Mouse (Mus musculus): ENCODE measurements around the gene Capn2. TPM values are rescaled to one million over a fixed set of nuclear protein-coding genes. Genes with fewer than 3 reads are reported as not detected.
A peak's percentile ranks its signal among the peaks of the same experiment; 100 is the strongest.

Gene Capn2
- total and polyA plus RNA-seq, 2 experiments from 2014 or later: 67.5 to 76.3 TPM

DNA sequence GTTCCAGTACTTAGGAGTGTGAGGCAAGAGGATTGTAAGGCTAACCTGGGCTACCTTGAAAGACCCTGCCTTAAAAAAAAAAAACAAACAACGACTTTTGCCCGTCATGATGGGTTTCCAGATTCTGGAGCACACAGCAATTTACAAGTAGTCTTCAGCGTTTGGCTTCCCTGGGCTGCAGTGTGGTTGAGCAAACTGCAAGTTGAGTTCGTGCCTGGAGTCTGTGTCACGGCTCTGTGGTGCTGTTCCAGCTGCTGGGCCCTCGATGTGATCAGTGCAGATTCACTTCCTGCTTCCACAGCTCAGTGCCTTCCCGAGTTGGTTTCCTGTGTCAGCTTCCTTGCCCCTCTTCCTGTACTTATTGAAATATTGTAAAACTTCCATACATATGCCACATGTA, 56.1 kb downstream of the Capn2 start:
- H3K9me3 ChIP-seq (ENCODE audit: low read length): no peaks in the 10 kb centered on the region
- ATAC-seq (no peak), DNase-seq (no peak)
- peaks cover 19% of the 10 kb centered on the region for H3K36me3 ChIP-seq (ENCODE audit: insufficient read depth)
- H3K4me3 ChIP-seq (ENCODE audit: low read depth, low read length): no peak overlapping the region
- no peak overlapping the region for H3K4me2 ChIP-seq (ENCODE audit: low read depth)
- TF ChIP-seq CTCF (IDR thresholded peaks at IDR 0.05; ENCODE audit: low read depth): no peak
- H3K27ac ChIP-seq (ENCODE audit: low read depth, low read length): 0 out of 2 replicates have a peak overlapping the region, but pooled peaks have one; percentile 5
- H3K4me1 ChIP-seq (ENCODE audit: insufficient read depth): no peaks in the 10 kb centered on the region
- H3K27me3 ChIP-seq (ENCODE audit: insufficient read depth, low read length): no peaks in the 10 kb centered on the region
- H3K9ac ChIP-seq: no peak overlapping the region
- WGBS: 69% methylated on average over 7 of the region's 7 CpGs

DNA sequence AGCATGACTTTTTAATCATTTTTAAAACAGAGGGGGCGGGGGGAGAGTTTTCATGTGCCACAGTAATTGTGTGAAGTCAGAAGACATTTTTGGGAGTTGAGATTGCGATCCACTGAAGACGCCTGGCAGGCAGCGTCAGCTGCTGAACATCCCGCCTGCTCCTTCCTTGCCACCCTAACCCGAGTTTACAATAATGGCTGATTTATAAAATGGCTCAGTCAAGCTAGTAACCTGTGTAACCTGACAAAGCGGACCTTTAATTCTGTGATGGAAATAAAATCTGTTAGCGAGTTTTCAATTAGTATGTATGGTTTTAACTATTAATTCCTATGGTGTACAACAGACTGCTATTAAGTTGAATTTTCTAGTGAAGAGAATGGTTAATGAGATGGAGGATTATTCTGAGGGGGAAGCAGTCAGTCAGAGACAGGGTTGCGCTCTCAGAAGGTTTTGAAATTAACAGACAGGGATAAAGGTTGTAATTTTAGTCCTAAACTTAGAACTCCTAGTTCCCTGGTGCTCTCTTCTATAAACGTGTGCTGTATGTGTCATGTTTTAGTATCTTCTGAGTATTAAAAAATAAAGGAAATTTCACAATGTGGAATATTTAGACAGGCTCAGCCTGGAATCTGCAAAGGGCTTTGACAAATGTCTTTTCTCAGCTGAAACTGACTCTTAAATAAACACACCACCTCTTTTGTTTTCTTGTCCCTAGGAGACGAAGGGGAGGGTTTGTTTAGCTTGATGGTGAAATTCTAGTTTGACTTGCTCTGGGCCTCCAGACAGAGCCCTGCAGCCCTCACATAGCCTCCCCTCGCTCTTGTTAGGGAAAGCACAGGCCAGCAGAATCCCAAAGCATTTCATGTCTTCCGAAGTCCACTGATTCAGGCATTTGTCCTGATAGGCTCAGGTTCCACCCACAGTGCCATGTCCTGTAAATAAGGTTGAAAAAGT, 56.8 kb downstream of the Capn2 start:
- Histone ChIP-seq H3K4me3 (ENCODE audit: low read depth, low read length) (no peak overlapping the region), H3K4me1 (ENCODE audit: insufficient read depth) (no peaks in the 10 kb centered on the region), H3K9me3 (ENCODE audit: low read length) (no peaks in the 10 kb centered on the region), H3K4me2 (ENCODE audit: low read depth) (no peak overlapping the region), H3K36me3 (ENCODE audit: insufficient read depth) (peaks cover 24% of the 10 kb centered on the region), H3K9ac (no peak overlapping the region), H3K27ac (ENCODE audit: low read depth, low read length) (0 out of 2 replicates have a peak overlapping the region, but pooled peaks have one; percentile 5), H3K27me3 (ENCODE audit: insufficient read depth, low read length) (no peaks in the 10 kb centered on the region)
- DNase-seq: no peak
- peak; percentile 24; the same call in 1 of the 2 replicates for ATAC-seq
- TF ChIP-seq CTCF (IDR thresholded peaks at IDR 0.05; ENCODE audit: low read depth): no peak
- 65% methylated on average over 13 of the region's 13 CpGs for WGBS

DNA sequence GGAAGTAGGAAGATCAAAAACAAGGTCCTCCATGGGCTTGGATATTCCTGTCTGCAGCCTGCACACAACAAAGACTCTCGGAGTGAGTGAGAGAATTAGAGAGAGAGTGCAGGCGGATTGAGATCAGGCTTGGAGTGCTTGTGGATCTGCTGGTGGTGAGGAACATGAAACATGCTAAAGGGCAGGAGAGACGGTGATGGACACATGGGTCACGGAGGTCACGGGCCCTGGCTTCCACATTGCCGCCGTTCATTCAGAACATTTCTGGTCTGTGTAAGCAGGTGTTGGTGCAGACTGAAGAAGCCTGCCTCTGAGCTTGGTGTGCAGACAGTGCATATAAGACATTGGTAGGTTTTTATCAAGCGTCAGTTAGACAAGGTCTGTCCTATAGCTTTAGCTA, 58.0 kb downstream of the Capn2 start:
- H3K4me1 ChIP-seq (ENCODE audit: insufficient read depth): no peaks in the 10 kb centered on the region
- H3K4me2 ChIP-seq (ENCODE audit: low read depth): no peak overlapping the region
- no peak overlapping the region for H3K4me3 ChIP-seq (ENCODE audit: low read depth, low read length)
- DNase-seq: no peak
- TF ChIP-seq CTCF (IDR thresholded peaks at IDR 0.05; ENCODE audit: low read depth): no peak
- no peak for ATAC-seq
- no peaks in the 10 kb centered on the region for H3K9me3 ChIP-seq (ENCODE audit: low read length)
- H3K27me3 ChIP-seq (ENCODE audit: insufficient read depth, low read length): no peaks in the 10 kb centered on the region
- 91% methylated on average over 8 of the region's 8 CpGs for WGBS
- H3K9ac ChIP-seq: no peak overlapping the region
- no peak overlapping the region for H3K27ac ChIP-seq (ENCODE audit: low read depth, low read length)
- H3K36me3 ChIP-seq (ENCODE audit: insufficient read depth): peaks cover 27% of the 10 kb centered on the region

DNA sequence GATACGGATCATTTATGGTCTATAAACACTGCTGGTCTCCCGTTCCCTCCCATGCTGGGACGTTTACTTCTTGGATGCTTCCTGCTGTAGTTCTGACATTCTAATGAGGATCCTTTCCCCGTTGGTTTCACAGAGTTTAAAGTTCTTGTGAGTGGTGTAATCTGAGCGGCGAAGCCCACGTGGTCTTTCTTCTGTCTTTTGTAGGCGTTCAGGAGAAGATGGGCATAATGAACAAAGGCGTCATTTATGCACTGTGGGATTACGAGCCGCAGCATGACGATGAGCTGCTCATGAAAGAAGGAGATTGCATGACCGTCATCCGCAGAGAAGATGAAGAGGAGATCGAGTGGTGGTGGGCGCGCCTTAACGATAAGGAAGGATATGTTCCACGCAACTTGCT, 58.9 kb downstream of the Capn2 start:
- DNase-seq (no peak), ATAC-seq (no peak)
- WGBS: 74% methylated on average over 19 of the region's 19 CpGs
- Histone ChIP-seq H3K4me1 (ENCODE audit: insufficient read depth) (no peaks in the 10 kb centered on the region), H3K36me3 (ENCODE audit: insufficient read depth) (peaks cover 32% of the 10 kb centered on the region), H3K9me3 (ENCODE audit: low read length) (no peaks in the 10 kb centered on the region), H3K9ac (no peak overlapping the region), H3K4me3 (ENCODE audit: low read depth, low read length) (no peak overlapping the region), H3K27ac (ENCODE audit: low read depth, low read length) (no peak overlapping the region), H3K27me3 (ENCODE audit: insufficient read depth, low read length) (no peaks in the 10 kb centered on the region), H3K4me2 (ENCODE audit: low read depth) (no peak overlapping the region)
- TF ChIP-seq CTCF (IDR thresholded peaks at IDR 0.05; ENCODE audit: low read depth): no peak

DNA sequence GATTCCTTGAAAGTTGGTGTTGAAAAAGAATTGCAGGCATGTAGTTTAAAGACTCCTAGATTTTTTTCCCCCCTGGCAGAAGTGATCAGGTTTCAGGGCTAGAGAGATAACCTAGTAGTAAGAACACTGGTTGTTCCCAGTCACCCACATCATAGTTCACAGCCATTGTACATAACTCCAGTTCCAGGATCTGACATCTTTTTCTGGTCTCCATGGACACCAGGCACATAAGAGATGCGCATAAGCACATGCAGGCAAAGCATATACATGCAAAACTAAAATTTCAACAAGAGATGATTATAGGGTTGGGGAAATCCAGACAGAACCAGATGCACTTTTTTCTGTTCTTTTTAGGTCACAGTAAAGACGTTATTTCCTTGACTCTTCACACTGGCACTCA, 62.3 kb downstream of the Capn2 start:
- no peak overlapping the region for H3K4me3 ChIP-seq (ENCODE audit: low read depth, low read length)
- ATAC-seq (peak; percentile 81), DNase-seq (no peak)
- no peak overlapping the region for H3K4me2 ChIP-seq (ENCODE audit: low read depth)
- H3K9ac ChIP-seq: no peak overlapping the region
- TF ChIP-seq CTCF (IDR thresholded peaks at IDR 0.05; ENCODE audit: low read depth): no peak
- H3K27me3 ChIP-seq (ENCODE audit: insufficient read depth, low read length): no peaks in the 10 kb centered on the region
- 54% methylated on average over 2 of the region's 2 CpGs for WGBS
- H3K9me3 ChIP-seq (ENCODE audit: low read length): no peaks in the 10 kb centered on the region
- peak overlapping the region; percentile 55 for H3K27ac ChIP-seq (ENCODE audit: low read depth, low read length)
- no peaks in the 10 kb centered on the region for H3K4me1 ChIP-seq (ENCODE audit: insufficient read depth)
- H3K36me3 ChIP-seq (ENCODE audit: insufficient read depth): peaks cover 35% of the 10 kb centered on the region

DNA sequence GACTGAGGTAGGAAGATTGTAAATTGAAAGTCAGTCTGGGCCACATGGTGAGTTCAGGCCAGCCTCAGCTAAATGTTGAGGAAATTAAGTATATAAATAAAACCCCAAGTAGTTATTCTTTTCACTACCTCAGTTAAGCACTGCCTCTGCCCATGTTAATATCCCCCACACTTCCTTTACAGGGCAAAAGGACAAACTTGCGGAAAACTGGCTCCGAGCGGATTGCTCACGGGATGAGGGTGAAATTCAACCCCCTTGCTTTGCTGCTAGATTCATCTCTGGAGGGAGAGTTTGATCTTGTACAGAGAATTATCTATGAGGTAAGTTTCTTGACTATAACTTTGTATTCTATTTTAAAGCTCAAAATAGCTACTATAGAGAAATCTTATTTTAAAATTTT, 64.9 kb downstream of the Capn2 start:
- no peak overlapping the region for H3K27ac ChIP-seq (ENCODE audit: low read depth, low read length)
- DNase-seq (no peak), ATAC-seq (no peak)
- no peak overlapping the region for H3K9ac ChIP-seq
- no peak for TF ChIP-seq CTCF (IDR thresholded peaks at IDR 0.05; ENCODE audit: low read depth)
- H3K4me2 ChIP-seq (ENCODE audit: low read depth): no peak overlapping the region
- no peak overlapping the region for H3K4me3 ChIP-seq (ENCODE audit: low read depth, low read length)
- H3K9me3 ChIP-seq (ENCODE audit: low read length): no peaks in the 10 kb centered on the region
- no peaks in the 10 kb centered on the region for H3K4me1 ChIP-seq (ENCODE audit: insufficient read depth)
- no peaks in the 10 kb centered on the region for H3K27me3 ChIP-seq (ENCODE audit: insufficient read depth, low read length)
- peaks cover 39% of the 10 kb centered on the region for H3K36me3 ChIP-seq (ENCODE audit: insufficient read depth)
- 89% methylated on average over 4 of the region's 4 CpGs for WGBS

DNA sequence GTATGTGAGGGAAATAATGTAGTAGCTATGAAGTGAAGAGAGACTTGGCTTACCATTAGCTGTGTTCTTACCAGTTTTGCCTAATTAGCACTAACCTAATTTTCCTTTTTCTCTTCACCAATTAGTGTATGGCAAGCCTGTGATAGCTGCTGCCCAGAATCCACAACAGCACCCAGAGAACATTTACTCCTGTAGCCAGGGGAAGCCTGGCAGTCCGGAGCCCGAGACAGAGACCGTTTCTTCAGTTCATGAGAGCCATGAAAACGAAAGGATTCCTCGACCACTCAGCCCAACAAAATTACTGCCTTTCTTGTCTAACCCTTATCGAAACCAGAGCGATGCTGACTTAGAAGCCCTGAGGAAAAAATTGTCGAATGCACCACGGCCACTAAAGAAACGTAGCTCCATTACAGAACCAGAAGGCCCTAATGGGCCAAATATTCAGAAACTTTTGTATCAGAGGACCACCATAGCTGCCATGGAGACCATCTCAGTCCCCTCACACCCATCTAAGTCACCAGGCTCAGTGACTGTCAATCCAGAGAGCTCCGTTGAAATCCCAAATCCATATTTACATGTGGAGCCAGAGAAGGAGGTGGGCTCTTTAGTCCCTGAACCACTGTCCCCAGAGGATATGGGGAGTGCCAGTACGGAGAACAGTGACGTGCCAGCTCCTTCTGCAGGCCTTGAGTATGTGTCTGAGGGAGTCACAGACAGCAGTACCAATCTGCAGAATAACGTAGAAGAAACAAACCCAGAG, 69.0 kb downstream of the Capn2 start:
- Histone ChIP-seq H3K36me3 (ENCODE audit: insufficient read depth) (peaks cover 57% of the 10 kb centered on the region), H3K4me3 (ENCODE audit: low read depth, low read length) (no peak overlapping the region), H3K27ac (ENCODE audit: low read depth, low read length) (no peak overlapping the region), H3K4me1 (ENCODE audit: insufficient read depth) (no peaks in the 10 kb centered on the region), H3K4me2 (ENCODE audit: low read depth) (no peak overlapping the region), H3K9ac (no peak overlapping the region), H3K27me3 (ENCODE audit: insufficient read depth, low read length) (no peaks in the 10 kb centered on the region), H3K9me3 (ENCODE audit: low read length) (no peaks in the 10 kb centered on the region)
- DNase-seq: no peak
- no peak for ATAC-seq
- 90% methylated on average over 14 of the region's 14 CpGs for WGBS
- TF ChIP-seq CTCF (IDR thresholded peaks at IDR 0.05; ENCODE audit: low read depth): no peak
